Mouse (Mus musculus) heart, adult 2 months (tissue): ENCODE measurements at regions not wholly inside any gene's neighbourhood (a gene's known extent, or its start where the extent isn't known, plus 50 kb on each side); places are given as distances from the start of the nearest gene placed in this dataset.

Experiments used
- CTCF ChIP-seq: fragments of 200-600 bp; IDR thresholded peaks from 2 replicates; pipeline ENCODE4 v1.8.1; 2022; ENCODE audit warnings: antibody characterized with exemption, mild to moderate bottlenecking, moderate library complexity
- EP300 ChIP-seq: fragments of 200-500 bp; IDR thresholded peaks from 2 replicates; pipeline ENCODE4 v1.6.1; 2011; ENCODE audit warnings: low read depth, low read length, control low read depth; ENCODE audit not compliant: insufficient read depth
- POLR2A ChIP-seq: fragments of 200-500 bp; IDR thresholded peaks from 2 replicates; pipeline ENCODE4 v1.6.1; 2011; ENCODE audit warnings: mild to moderate bottlenecking, low read depth, low read length, control low read depth; ENCODE audit not compliant: insufficient read depth

GRCm38 (mm10) chr14:111403555-111403954 is 271.3 kb upstream of the Slitrk5 start:
- no peak for TF ChIP-seq CTCF
- no peak for TF ChIP-seq POLR2A
- no peak for TF ChIP-seq EP300
